Mouse (Mus musculus): ENCODE measurements around the gene BC004004.
A peak's percentile ranks its signal among the peaks of the same experiment; 100 is the strongest.
"Not testable (repeated sequence)": the region's sequence is repeated elsewhere in the genome, so short reads cannot be mapped to it uniquely, and the experiment has no call there.

Gene BC004004

DNA sequence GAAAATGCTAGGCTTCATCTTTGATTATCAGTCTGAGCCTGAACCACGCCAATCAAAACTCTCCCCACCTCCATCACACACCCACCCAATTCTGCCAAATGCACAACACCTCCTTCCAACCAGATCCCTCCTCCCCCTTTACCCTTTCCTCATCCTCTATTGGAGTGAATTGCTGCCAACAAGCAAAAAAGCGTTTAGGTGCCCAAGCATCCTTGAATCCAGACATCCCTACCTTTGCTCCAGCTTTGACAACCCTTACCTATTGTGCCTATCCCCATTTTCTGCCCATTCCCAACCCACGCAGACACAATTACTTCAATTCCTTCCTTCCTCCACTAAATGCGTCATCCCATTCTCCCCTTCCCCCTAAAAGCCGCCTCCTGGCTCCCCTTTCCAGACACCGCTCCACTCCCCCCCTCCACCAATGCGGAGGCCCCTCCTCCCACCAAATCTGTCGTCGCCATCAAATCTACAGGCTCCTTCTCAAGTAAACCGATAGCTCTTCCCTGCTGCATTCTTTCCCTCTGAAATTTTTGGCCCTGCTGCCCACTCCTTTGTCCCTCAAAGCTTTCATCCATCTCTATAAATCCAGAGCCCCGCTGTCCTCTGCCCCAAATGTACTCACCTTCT, 78.0 kb downstream of the BC004004 start:
- DNase-seq (ENCODE audit: low read depth, low spot score) = peak; percentile 65

DNA sequence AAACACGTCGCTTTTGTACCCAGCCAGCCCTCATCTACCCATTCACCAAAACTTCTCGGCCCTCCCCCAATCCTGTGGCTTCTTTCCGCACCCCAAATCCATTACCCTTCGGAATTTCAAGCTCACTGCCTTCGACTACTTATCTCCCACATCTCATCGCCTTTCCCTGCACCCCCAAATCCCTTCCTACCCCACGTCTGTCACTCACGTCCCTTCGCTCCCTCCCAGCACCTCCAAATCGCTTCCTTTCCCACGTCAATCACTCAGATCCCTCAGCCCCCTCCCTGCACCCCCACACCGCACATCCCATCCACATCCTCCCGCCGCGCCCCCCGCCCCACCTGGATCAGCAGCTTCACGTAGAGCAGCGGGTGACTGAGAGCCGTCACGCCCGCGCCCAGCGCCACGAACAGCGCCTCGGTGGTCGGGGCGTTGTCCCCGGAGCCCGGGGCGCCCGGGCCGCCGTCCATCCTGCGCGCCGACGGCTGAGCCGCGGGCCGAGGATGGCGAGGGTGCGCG, 78.6 kb downstream of the BC004004 start:
- DNase-seq (ENCODE audit: low read depth, low spot score) = no peak

DNA sequence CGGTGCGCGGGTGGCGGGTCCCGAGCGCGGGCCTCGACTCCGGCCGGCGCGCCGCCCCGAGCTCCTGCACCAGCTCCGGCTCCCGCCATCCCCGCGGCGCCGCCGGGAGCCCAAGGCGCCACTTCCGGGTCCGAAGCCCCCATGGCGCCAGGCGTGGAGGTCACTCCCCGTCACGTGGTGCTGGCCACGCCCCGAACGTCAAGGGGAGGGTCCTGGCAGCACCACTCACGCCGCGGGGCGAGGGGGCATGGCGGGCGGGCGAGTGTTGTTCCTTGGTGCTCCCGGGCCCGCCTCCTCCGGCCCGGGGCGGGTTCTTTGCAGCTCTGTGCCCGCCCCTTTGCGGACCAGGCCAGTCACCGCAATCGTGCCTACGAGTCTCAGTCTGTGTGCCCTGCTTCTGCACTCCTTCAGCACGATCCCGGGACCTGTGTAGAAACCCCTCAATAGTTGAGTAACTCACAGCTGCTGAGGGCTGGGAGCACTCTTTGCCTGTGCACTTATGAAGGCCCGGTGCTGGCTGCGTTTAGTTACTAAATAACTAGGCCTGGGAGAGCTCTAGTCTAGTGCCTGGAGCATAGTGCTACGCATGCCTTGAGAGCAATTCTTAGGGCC, 79.2 kb downstream of the BC004004 start, which contains the start of gene Mtch1:
TSS of gene Mtch1 (minus strand) at position 290 of the 612 bp plus-strand sequence.
- DNase-seq (ENCODE audit: low read depth, low spot score) = peak; percentile 99

DNA sequence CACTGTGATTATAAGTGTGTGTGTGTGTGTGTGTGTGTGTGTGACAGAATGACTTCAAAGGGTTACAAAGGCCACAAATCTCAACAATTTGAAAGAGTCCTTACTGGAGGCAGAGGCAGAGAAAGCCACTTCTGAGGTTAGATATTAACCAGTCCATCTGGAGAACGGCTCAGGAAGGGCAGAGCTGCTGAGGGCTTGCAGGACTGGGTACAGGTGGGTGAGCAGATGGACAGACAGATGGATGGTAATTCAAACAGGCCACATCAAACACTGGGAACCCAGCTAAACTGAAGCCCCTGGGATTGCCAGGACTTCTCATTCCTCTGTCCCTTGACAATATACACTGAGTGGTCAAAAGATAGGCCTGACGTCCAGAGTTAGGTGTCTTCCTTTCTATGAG, 80.4 kb downstream of the BC004004 start:
- no peak for DNase-seq (ENCODE audit: low read depth, low spot score)

GRCm38 (mm10) chr17:29351056-29351455, 82.5 kb downstream of the BC004004 start:
- DNase-seq (ENCODE audit: low read depth, low spot score) = not testable (repeated sequence)

- DNase-seq (ENCODE audit: low read depth, low spot score) = peak; percentile 40
Observed at GRCm38 (mm10) chr17:29355461-29355840, 86.9 kb downstream of the BC004004 start.

GRCm38 (mm10) chr17:29355841-29356478, 87.4 kb downstream of the BC004004 start:
- DNase-seq (ENCODE audit: low read depth, low spot score) = peak; percentile 49

DNA sequence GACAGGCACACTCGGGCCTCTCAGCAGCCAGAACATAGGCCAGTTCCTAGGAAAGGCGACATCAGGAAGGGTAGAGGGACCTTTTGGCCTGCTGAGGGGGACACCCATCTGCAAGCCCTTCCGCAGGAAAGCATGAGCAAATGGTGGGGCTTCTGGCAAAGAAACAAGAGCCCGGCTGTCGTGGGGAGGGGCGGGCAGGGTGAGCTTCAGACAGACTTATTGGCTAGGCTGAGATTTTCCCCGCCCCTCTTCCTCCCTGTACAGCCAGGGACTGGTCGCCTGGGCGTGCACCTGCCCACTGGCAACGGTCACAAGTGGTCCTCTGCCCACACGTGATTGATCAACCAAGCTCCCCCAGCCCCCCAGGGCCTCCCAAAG, 87.9 kb downstream of the BC004004 start:
- DNase-seq (ENCODE audit: low read depth, low spot score) = peak; percentile 90

DNA sequence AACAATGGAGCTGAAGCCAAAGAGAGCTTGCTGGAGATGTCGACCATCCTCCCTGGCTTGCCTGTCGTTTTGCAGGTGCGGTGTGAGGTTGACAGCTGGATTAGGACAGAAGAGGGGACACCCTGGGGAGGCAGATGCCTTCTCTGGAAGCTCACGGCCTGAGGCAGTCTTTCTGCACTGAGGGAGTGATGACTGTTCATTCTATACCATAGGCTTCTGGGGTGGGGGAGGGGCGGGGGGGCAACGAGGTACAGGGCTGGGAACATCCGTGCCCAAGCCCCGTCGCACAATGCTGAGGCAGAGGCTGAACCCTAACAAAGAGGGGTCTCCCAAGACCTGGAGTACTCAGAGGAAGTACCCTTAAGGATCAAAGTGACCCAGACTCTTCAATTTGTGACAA, 88.3 kb downstream of the BC004004 start:
- no peak for DNase-seq (ENCODE audit: low read depth, low spot score)

DNA sequence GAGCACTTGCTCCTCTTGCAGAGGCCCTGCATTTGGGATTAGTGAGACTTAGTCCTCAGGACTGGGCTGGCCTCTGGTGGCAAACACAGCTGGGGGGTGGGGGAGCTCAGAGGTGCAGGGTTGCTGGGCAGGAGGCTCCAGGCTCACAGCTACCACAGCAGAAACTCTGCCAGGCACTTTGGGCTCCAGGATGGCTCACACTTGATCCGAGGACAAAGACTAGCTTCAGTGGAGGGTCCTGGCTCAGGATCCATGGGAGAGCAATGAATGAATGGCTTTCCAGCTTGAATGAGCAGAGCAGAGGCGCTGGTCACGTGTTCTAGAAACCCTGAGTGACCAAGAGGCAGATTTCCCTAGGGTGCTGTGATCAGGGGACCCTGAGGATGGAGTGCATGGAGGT, 90.3 kb downstream of the BC004004 start:
- no peak for DNase-seq (ENCODE audit: low read depth, low spot score)

DNA sequence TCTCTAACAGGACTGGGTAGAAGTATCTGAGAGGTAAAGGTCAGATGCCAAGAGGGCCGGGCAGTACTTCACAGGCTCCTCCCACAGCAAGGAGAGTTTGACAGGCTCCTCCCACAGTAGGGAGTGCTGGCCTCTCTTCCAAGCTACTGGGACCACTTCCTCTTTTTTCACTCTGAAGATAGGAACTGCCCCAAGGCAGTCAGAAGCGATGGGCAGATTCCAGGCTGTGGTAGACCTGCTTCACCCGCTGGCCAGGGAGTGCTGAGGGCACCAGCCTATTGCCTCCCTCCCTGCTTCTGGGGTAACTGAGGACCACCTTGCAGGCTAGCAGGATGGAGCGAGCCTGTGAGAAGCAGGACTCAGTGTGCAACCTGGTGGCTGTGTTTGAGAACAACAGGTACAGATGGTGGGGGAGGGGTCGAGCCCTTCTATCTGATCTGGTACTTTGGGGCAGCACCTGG, 92.2 kb downstream of the BC004004 start, which contains the start of gene Fgd2:
TSS of gene Fgd2 (plus strand) at position 154 of the 461 bp plus-strand sequence.
- no peak for DNase-seq (ENCODE audit: low read depth, low spot score)

- DNase-seq (ENCODE audit: low read depth, low spot score) = peak; percentile 48
Observed at GRCm38 (mm10) chr17:29361982-29362691, 93.5 kb downstream of the BC004004 start.

- no peak for DNase-seq (ENCODE audit: low read depth, low spot score)
Observed at GRCm38 (mm10) chr17:29363109-29363508, 94.5 kb downstream of the BC004004 start.

Data from mesoderm, embryonic 11.5 days (tissue).